ENCODE assay signal across 10 mouse cellular contexts in the genomic region with DNA sequence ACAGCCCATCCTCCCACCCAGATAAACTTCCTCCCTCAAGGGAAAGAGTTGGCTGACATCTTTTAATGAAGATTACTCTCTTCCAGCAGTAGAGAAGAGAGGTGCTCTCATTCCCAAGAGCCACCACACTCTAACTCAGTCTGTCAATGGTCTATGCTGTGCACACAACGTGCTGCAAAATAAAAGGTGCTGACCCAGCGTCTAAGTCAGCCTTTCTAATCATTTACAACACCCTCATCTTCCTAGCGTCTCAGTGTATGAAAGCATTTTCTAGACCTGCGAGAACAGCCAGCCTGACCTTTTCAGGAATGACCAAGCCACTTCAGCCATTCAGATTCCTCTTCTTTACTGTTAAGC. TPM values are rescaled to one million over a fixed set of nuclear protein-coding genes. Genes with fewer than 3 reads are reported as not detected.
DNase-seq lines count a peak whose midpoint lies in the region; ATAC-seq and TF ChIP-seq lines count a peak whose summit lies in the region.
"Had no signal": no experiment of that assay in that cellular context is flagged by ENCODE, and none has a peak within 500 bp of the region (broad histone marks: within the 10 kb centered on the region; RNA-seq: fewer than 3 reads in every experiment).

No protein-coding gene starts in this region.

- H3K36me3 ChIP-seq in liver, adult 2 months (ENCODE audit: control insufficient read depth, insufficient read depth, low read length) = no peaks in the 10 kb centered on the region
- H3K36me3 ChIP-seq in embryonic facial prominence, embryonic 14.5 days (ENCODE audit: control insufficient read depth, insufficient read depth, low read length) = peaks cover 13% of the 10 kb centered on the region; the same call in 1 of the 2 replicates
- H3K36me3 ChIP-seq in kidney, embryonic 14.5 days (ENCODE audit: control insufficient read depth, insufficient read depth, low read length) = no peaks in the 10 kb centered on the region; the same call in 1 of the 2 replicates
- no peaks in the 10 kb centered on the region for H3K36me3 ChIP-seq in liver, embryonic 15.5 days (replicated peaks)
- H3K36me3 ChIP-seq: midbrain, embryonic 15.5 days had no signal

- no peak for ATAC-seq in embryonic facial prominence, embryonic 14.5 days (ENCODE audit: low read depth)
- ATAC-seq in kidney, embryonic 14.5 days (ENCODE audit: low FRiP score, low TSS enrichment) = no peak
- no peak for ATAC-seq in liver, embryonic 15.5 days (ENCODE audit: insufficient read depth)
- no peak for ATAC-seq in monocyte, adult 5-6 weeks (replicated peaks; ENCODE audit: insufficient number of reproducible peaks, low FRiP score, low TSS enrichment, poor library complexity, severe bottlenecking)
- ATAC-seq: midbrain, embryonic 15.5 days; Patski had no signal

- 64% methylated on average over 4 of the region's 4 CpGs for WGBS in liver, adult 2 months
- WGBS in embryonic facial prominence, embryonic 14.5 days = 53% methylated on average over 4 of the region's 4 CpGs
- WGBS in kidney, embryonic 14.5 days = 50% methylated on average over 4 of the region's 4 CpGs
- 57% methylated on average over 4 of the region's 4 CpGs for WGBS in liver, embryonic 15.5 days (ENCODE audit: insufficient replicate concordance)

- no peak overlapping the region for H3K9ac ChIP-seq in liver, adult 2 months (ENCODE audit: low read depth, low read length)
- no peak overlapping the region for H3K9ac ChIP-seq in embryonic facial prominence, embryonic 14.5 days (ENCODE audit: low read depth, low read length)
- no peak overlapping the region for H3K9ac ChIP-seq in kidney, embryonic 14.5 days (ENCODE audit: low read depth, low read length)
- H3K9ac ChIP-seq in liver, embryonic 15.5 days = no peak overlapping the region
- H3K9ac ChIP-seq: midbrain, embryonic 15.5 days had no signal

- 0 out of 2 replicates have a peak overlapping the region, but pooled peaks have one; percentile 16 for H3K4me2 ChIP-seq in embryonic facial prominence, embryonic 14.5 days (ENCODE audit: low read depth, low read length)
- H3K4me2 ChIP-seq in kidney, embryonic 14.5 days (replicated peaks; ENCODE audit: low read depth, low read length) = 0 out of 2 replicates have a peak overlapping the region, but pooled peaks have one; percentile 2
- peak overlapping the region; percentile 56 for H3K4me2 ChIP-seq in liver, embryonic 15.5 days
- H3K4me2 ChIP-seq: midbrain, embryonic 15.5 days had no signal

- no peaks in the 10 kb centered on the region; the same call in 1 of the 2 replicates for H3K79me2 ChIP-seq in liver, adult 2 months (ENCODE audit: control insufficient read depth, insufficient read depth, low read length)

- no peak for DNase-seq in liver, adult 2 months (ENCODE audit: extremely low read depth, low read depth, low spot score)
- DNase-seq in liver = no peak
- no peak for DNase-seq in embryonic facial prominence, embryonic 14.5 days (ENCODE audit: low spot score)
- no peak for DNase-seq in frontal cortex, postnatal 25 days (ENCODE audit: low spot score in 2 of 2)
- DNase-seq in left cerebral cortex, adult 9 months (ENCODE audit: low spot score in 2 of 2) = no peak

- TF ChIP-seq POLR2A in liver, adult 2 months (IDR thresholded peaks at IDR 0.05; ENCODE audit: extremely low read depth, insufficient read depth, low read length) = no peak

- no peaks in the 10 kb centered on the region for H3K27me3 ChIP-seq in liver, adult 2 months (ENCODE audit: control insufficient read depth, insufficient read depth, low read length)
- no peaks in the 10 kb centered on the region for H3K27me3 ChIP-seq in embryonic facial prominence, embryonic 14.5 days (replicated peaks; ENCODE audit: control insufficient read depth, insufficient read depth, low read length)
- no peaks in the 10 kb centered on the region for H3K27me3 ChIP-seq in kidney, embryonic 14.5 days (ENCODE audit: control insufficient read depth, insufficient read depth, low read length)
- H3K27me3 ChIP-seq in liver, embryonic 15.5 days = no peaks in the 10 kb centered on the region
- H3K27me3 ChIP-seq: midbrain, embryonic 15.5 days; Patski had no signal

- H3K9me3 ChIP-seq in embryonic facial prominence, embryonic 14.5 days (ENCODE audit: control insufficient read depth, low read length) = no peaks in the 10 kb centered on the region
- no peaks in the 10 kb centered on the region for H3K9me3 ChIP-seq in kidney, embryonic 14.5 days (ENCODE audit: control insufficient read depth, low read length)
- H3K9me3 ChIP-seq in liver, embryonic 15.5 days (replicated peaks) = no peaks in the 10 kb centered on the region
- H3K9me3 ChIP-seq: midbrain, embryonic 15.5 days had no signal

- no peak overlapping the region for H3K4me3 ChIP-seq in liver, adult 2 months (ENCODE audit: insufficient read depth, low read depth, low read length)
- no peak overlapping the region for H3K4me3 ChIP-seq in embryonic facial prominence, embryonic 14.5 days (ENCODE audit: low read depth, low read length)
- no peak overlapping the region for H3K4me3 ChIP-seq in kidney, embryonic 14.5 days (ENCODE audit: low read length)
- peak overlapping the region; percentile 25; the same call in 1 of the 2 replicates for H3K4me3 ChIP-seq in liver, embryonic 15.5 days (replicated peaks)
- H3K4me3 ChIP-seq: midbrain, embryonic 15.5 days had no signal

- H3K27ac ChIP-seq in liver, adult 2 months (replicated peaks; ENCODE audit: insufficient read depth, low read depth, low read length) = peak overlapping the region; percentile 53
- peak overlapping the region; percentile 83 for H3K27ac ChIP-seq in embryonic facial prominence, embryonic 14.5 days (replicated peaks; ENCODE audit: low read depth, low read length)
- peak overlapping the region; percentile 37; the same call in 1 of the 2 replicates for H3K27ac ChIP-seq in kidney, embryonic 14.5 days (ENCODE audit: low read depth, low read length)
- peak overlapping the region; percentile 31; the same call in 1 of the 2 replicates for H3K27ac ChIP-seq in liver, embryonic 15.5 days (replicated peaks)
- H3K27ac ChIP-seq: midbrain, embryonic 15.5 days had no signal

- TF ChIP-seq CTCF in liver, adult 2 months (IDR thresholded peaks at IDR 0.05; ENCODE audit: low read depth, low read length) = no peak

- peaks cover 5% of the 10 kb centered on the region; the same call in 1 of the 2 replicates for H3K4me1 ChIP-seq in liver, adult 2 months (ENCODE audit: control insufficient read depth, insufficient read depth, low read length)
- peaks cover 27% of the 10 kb centered on the region for H3K4me1 ChIP-seq in embryonic facial prominence, embryonic 14.5 days (ENCODE audit: control insufficient read depth, insufficient read depth, low read length)
- peaks cover 13% of the 10 kb centered on the region; the same call in 1 of the 2 replicates for H3K4me1 ChIP-seq in kidney, embryonic 14.5 days (ENCODE audit: control insufficient read depth, insufficient read depth, low read length)
- peaks cover 51% of the 10 kb centered on the region for H3K4me1 ChIP-seq in liver, embryonic 15.5 days (replicated peaks)
- H3K4me1 ChIP-seq: midbrain, embryonic 15.5 days had no signal

RNA-seq across cellular contexts. Expression of gene Wipf1, which starts 33.2 kb away (rescaled TPM):
- 1.4 and 1.9 TPM in 2 replicates for total RNA-seq in liver, adult 2 months (2014; rRNA removed)
- 1.3 and 1.7 TPM in 2 replicates for polyA plus RNA-seq in liver, adult 2 months (2012; rRNA removed)
- 21.5 and 23.5 TPM in 2 replicates for polyA plus RNA-seq in embryonic facial prominence, embryonic 14.5 days (2014; fragmentation: Nextera tagmentation; extraction: Ambion mirVana)
- polyA plus RNA-seq in kidney, embryonic 14.5 days (2014; fragmentation: Nextera tagmentation; extraction: Ambion mirVana) = 8.3 and 12.9 TPM in 2 replicates
- 3.5 and 3.8 TPM in 2 replicates for polyA plus RNA-seq in liver, embryonic 15.5 days (2015; fragmentation: Nextera tagmentation; extraction: Ambion mirVana)
- total RNA-seq in monocyte, adult 5-6 weeks (2017) = 52.9 to 98.6 TPM (median 54.2 TPM) in 3 replicates

Comparison
In these comparisons a context has a peak if more than half of its experiments do, and no peak if none do; other contexts are left out.
1. H3K27ac ChIP-seq: peak in every context shown above with its lines; median percentile 83 in embryonic facial prominence, embryonic 14.5 days; 53 in liver, adult 2 months; 37 in kidney, embryonic 14.5 days; 31 in liver, embryonic 15.5 days.
2. H3K4me2 ChIP-seq: peak in every context shown above with its lines; median percentile 56 in liver, embryonic 15.5 days; 16 in embryonic facial prominence, embryonic 14.5 days; 2 in kidney, embryonic 14.5 days.